Mouse (Mus musculus): ENCODE results near the gene C5ar2. TPM values are rescaled to one million over a fixed set of nuclear protein-coding genes. Genes with fewer than 3 reads are reported as not detected.
A peak's percentile ranks its signal among the peaks of the same experiment; 100 is the strongest.
"Not testable (repeated sequence)": the region's sequence is repeated elsewhere in the genome, so short reads cannot be mapped to it uniquely, and the experiment has no call there.

Gene C5ar2
- total and polyA plus RNA-seq, 2 experiments from 2014 or later: 0.05 to 0.14 TPM

DNA sequence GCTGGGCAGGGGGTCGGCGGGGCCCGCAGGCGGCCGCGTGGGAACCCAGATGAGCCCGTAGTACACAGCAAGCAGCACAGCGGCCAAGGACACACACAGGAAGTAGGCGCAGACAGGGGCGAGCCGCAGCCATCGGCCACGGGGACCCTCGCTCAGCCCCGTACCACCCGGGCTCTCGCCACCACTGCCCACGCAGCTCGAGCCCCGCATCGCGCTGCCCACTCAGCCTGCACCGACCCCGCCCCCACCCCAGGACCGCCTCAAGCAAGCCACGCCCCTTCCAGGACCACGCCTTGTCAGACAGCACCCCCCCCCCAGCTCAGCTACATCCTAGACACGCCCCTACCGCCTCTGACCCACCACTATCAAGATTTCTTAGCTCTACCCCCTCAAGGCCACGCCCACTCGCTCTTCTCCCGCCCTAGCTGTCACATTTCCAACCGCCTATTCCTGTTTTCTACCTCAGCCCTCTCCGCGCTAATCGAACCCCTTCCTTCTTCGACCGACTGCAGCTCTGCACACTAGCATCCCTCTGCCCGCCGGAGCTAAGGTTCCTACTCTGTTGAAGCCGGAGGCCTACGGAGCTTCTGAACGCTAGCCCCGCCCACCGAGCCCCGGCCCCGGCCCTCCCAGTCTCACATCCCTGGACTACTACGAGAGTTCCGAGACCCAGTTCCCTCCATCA lies 29.3 kb upstream of the C5ar2 start, which contains the start of gene Inafm1:
Gene Inafm1, minus strand, starts transcription at position 537 of the 685 bp plus-strand sequence.
- DNase-seq (ENCODE audit: low spot score) (peak; percentile 97), ATAC-seq (ENCODE audit: low FRiP score) (peak; percentile 85)
- Histone ChIP-seq H3K36me3 (ENCODE audit: insufficient read depth, low read length) (peaks cover 19% of the 10 kb centered on the region), H3K27me3 (ENCODE audit: insufficient read depth, low read length) (no peaks in the 10 kb centered on the region), H3K9me3 (ENCODE audit: low read length) (no peaks in the 10 kb centered on the region), H3K4me1 (ENCODE audit: insufficient read depth, low read length) (peaks cover 5% of the 10 kb centered on the region; the same call in 1 of the 2 replicates), H3K27ac (ENCODE audit: low read depth, low read length) (peak within 1 kb of the TSS; percentile 96), H3K9ac (replicated peaks; ENCODE audit: low read length, poor library complexity, severe bottlenecking) (peak within 1 kb of the TSS; percentile 96), H3K4me3 (ENCODE audit: low read depth, low read length) (peak within 1 kb of the TSS; percentile 73), H3K4me2 (ENCODE audit: low read depth, low read length, poor library complexity, severe bottlenecking) (peak within 1 kb of the TSS; percentile 82)
- WGBS: 1% methylated on average over 49 of the region's 49 CpGs
- TF ChIP-seq CTCF (IDR thresholded peaks at IDR 0.05): no peak

DNA sequence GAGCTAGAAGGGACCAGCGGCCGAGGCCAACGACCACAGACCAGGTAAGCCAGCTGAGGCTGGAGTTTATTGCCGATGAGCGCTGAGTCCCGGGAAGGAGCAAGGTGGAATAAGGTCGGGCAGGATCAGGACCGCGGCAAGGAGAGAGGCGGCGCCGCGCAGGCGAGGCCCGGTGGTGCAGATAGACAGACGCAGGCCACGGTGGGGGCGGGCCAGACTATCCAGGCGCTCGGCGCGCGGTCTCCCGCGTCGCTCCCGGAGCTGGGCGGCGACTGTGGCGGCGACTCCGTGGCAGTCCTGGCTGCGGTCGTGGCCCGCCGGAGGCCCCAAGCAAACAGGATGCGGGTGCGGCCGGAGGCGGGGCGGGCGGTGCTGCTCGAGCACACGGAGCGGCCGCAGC lies 28.7 kb upstream of the C5ar2 start:
- H3K4me2 ChIP-seq (ENCODE audit: low read depth, low read length, poor library complexity, severe bottlenecking): peak overlapping the region; percentile 82
- peaks cover 5% of the 10 kb centered on the region; the same call in 1 of the 2 replicates for H3K4me1 ChIP-seq (ENCODE audit: insufficient read depth, low read length)
- H3K27me3 ChIP-seq (ENCODE audit: insufficient read depth, low read length): no peaks in the 10 kb centered on the region
- 0% methylated on average over 40 of the region's 46 CpGs for WGBS
- H3K4me3 ChIP-seq (ENCODE audit: low read depth, low read length): peak overlapping the region; percentile 73
- peak overlapping the region; percentile 96 for H3K9ac ChIP-seq (replicated peaks; ENCODE audit: low read length, poor library complexity, severe bottlenecking)
- TF ChIP-seq CTCF (IDR thresholded peaks at IDR 0.05): peak; percentile 42; the same call in 1 of the 2 replicates
- H3K9me3 ChIP-seq (ENCODE audit: low read length): no peaks in the 10 kb centered on the region
- ATAC-seq (ENCODE audit: low FRiP score): peak; percentile 76
- peak; percentile 73 for DNase-seq (ENCODE audit: low spot score)
- peak overlapping the region; percentile 96 for H3K27ac ChIP-seq (ENCODE audit: low read depth, low read length)
- peaks cover 15% of the 10 kb centered on the region for H3K36me3 ChIP-seq (ENCODE audit: insufficient read depth, low read length)

DNA sequence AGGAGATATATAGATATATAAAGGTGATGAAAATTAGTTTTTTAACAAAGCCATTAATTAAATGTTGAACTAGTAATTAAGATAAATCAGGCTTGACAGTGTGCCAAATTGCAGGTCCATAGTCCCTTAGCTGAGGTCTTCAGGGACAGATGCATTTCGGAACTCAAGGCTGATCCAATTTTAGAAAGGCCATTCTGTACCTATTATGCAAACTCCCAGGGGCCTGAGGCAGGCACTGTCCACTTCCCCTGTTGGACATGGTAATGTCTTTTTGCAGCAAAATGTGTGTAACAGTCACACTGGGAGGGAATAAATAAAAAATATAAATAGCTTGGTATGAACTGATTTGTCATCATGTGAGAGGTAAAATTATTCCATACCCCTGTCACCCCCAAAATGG lies 27.2 kb upstream of the C5ar2 start:
- Histone ChIP-seq H3K9ac (replicated peaks; ENCODE audit: low read length, poor library complexity, severe bottlenecking) (peak overlapping the region; percentile 96; the same call in 1 of the 2 replicates), H3K4me3 (ENCODE audit: low read depth, low read length) (peak overlapping the region; percentile 73; the same call in 1 of the 2 replicates), H3K27me3 (ENCODE audit: insufficient read depth, low read length) (no peaks in the 10 kb centered on the region), H3K4me2 (ENCODE audit: low read depth, low read length, poor library complexity, severe bottlenecking) (peak overlapping the region; percentile 82), H3K9me3 (ENCODE audit: low read length) (no peaks in the 10 kb centered on the region), H3K4me1 (ENCODE audit: insufficient read depth, low read length) (peaks cover 5% of the 10 kb centered on the region; the same call in 1 of the 2 replicates), H3K36me3 (ENCODE audit: insufficient read depth, low read length) (peaks cover 9% of the 10 kb centered on the region), H3K27ac (ENCODE audit: low read depth, low read length) (no peak overlapping the region)
- ATAC-seq (ENCODE audit: low FRiP score) (no peak), DNase-seq (ENCODE audit: low spot score) (no peak)
- TF ChIP-seq CTCF (IDR thresholded peaks at IDR 0.05): no peak
- WGBS: 73% methylated on average over 1 of the region's 1 CpGs

DNA sequence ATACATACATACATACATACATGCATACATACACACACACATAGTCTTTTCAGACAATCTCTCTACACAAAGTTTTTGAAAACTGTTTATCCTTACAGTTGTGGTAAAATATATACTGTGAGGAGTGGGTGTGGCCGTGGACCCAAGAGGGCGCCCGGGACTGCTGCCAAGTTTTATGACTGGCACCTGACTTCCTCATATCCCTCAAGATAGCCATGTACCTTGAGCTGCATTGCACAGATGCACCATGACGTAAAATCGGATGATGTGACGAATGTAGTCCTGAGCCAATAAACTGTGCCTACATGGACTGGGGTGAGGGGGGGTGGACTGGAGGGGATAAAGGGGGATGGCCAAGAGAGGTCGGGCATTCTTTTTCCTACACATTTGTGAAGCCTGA lies 22.6 kb upstream of the C5ar2 start:
- ATAC-seq (ENCODE audit: low FRiP score); H3K36me3 ChIP-seq (ENCODE audit: insufficient read depth, low read length): not testable (repeated sequence)
- 90% methylated on average over 7 of the region's 7 CpGs for WGBS

DNA sequence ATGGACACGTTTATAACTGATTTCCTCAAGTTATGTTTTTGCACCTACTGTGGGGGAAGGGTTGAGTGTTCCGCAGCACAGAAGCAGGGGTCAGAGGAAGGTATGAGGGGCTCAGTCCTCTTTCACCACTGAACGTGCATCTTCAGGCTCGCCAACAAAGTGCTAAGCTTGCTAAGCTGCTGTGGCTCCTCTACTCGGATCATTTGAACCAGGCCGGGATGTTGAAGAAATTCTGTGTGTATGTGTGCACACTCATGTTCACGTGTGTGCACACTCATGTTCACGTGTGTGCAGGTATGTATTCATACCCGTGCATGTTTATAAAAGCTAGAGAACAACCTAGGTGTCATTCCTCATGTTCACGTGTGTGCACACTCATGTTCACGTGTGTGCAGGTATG lies 21.9 kb upstream of the C5ar2 start:
- TF ChIP-seq CTCF (IDR thresholded peaks at IDR 0.05): no peak
- Histone ChIP-seq H3K9me3 (ENCODE audit: low read length) (no peaks in the 10 kb centered on the region), H3K4me3 (ENCODE audit: low read depth, low read length) (no peak overlapping the region), H3K4me2 (ENCODE audit: low read depth, low read length, poor library complexity, severe bottlenecking) (no peak overlapping the region), H3K4me1 (ENCODE audit: insufficient read depth, low read length) (peaks cover 2% of the 10 kb centered on the region; the same call in 1 of the 2 replicates), H3K36me3 (ENCODE audit: insufficient read depth, low read length) (no peaks in the 10 kb centered on the region), H3K27me3 (ENCODE audit: insufficient read depth, low read length) (no peaks in the 10 kb centered on the region), H3K9ac (replicated peaks; ENCODE audit: low read length, poor library complexity, severe bottlenecking) (no peak overlapping the region), H3K27ac (ENCODE audit: low read depth, low read length) (no peak overlapping the region)
- ATAC-seq (ENCODE audit: low FRiP score) (no peak), DNase-seq (ENCODE audit: low spot score) (no peak)
- 88% methylated on average over 11 of the region's 11 CpGs for WGBS

More for the DNA sequence above, 22.6 kb upstream of the C5ar2 start:
- H3K4me2 ChIP-seq (ENCODE audit: low read depth, low read length, poor library complexity, severe bottlenecking); H3K9me3 ChIP-seq (ENCODE audit: low read length); DNase-seq (ENCODE audit: low spot score); H3K27ac ChIP-seq (ENCODE audit: low read depth, low read length); H3K4me3 ChIP-seq (ENCODE audit: low read depth, low read length); H3K27me3 ChIP-seq (ENCODE audit: insufficient read depth, low read length); H3K4me1 ChIP-seq (ENCODE audit: insufficient read depth, low read length); H3K9ac ChIP-seq (replicated peaks; ENCODE audit: low read length, poor library complexity, severe bottlenecking): not testable (repeated sequence)

DNA sequence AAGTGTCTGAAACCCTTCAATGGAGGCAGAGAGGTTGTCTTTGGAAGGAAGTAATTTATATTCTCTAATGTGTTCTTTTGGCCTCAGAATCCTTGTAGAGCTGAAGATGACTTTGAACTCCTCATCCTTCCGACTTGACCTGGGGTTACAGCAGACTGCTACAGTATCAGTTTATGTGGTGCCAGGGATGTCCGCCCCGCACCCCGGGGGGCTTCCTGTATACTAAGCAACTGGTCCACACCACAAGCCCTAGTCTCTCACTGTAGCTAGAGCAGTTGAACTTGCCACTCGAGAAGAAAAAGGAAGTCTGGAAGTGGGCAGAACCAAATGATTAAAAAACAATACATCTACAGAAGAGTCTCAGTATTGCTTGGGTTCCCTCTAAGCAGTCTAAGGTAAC lies 19.9 kb upstream of the C5ar2 start:
- H3K4me3 ChIP-seq (ENCODE audit: low read depth, low read length): no peak overlapping the region
- no peak overlapping the region for H3K4me2 ChIP-seq (ENCODE audit: low read depth, low read length, poor library complexity, severe bottlenecking)
- no peaks in the 10 kb centered on the region for H3K36me3 ChIP-seq (ENCODE audit: insufficient read depth, low read length)
- no peaks in the 10 kb centered on the region for H3K9me3 ChIP-seq (ENCODE audit: low read length)
- H3K27ac ChIP-seq (ENCODE audit: low read depth, low read length): no peak overlapping the region
- ATAC-seq (ENCODE audit: low FRiP score) (no peak), DNase-seq (ENCODE audit: low spot score) (no peak)
- no peaks in the 10 kb centered on the region for H3K4me1 ChIP-seq (ENCODE audit: insufficient read depth, low read length)
- H3K9ac ChIP-seq (replicated peaks; ENCODE audit: low read length, poor library complexity, severe bottlenecking): no peak overlapping the region
- 79% methylated on average over 5 of the region's 5 CpGs for WGBS
- no peak for TF ChIP-seq CTCF (IDR thresholded peaks at IDR 0.05)
- no peaks in the 10 kb centered on the region for H3K27me3 ChIP-seq (ENCODE audit: insufficient read depth, low read length)
